In genomic region chr5:126238071-126238470, GRCm38 (mm10) we compare ENCODE assay signal across 17 mouse cellular contexts.
DNase-seq lines count a peak whose midpoint lies in the region; ATAC-seq and TF ChIP-seq lines count a peak whose summit lies in the region.
"Had no signal": no experiment of that assay in that cellular context is flagged by ENCODE, and none has a peak within 500 bp of the region (broad histone marks: within the 10 kb centered on the region; RNA-seq: fewer than 3 reads in every experiment).

No protein-coding gene starts in this region.

- no peaks in the 10 kb centered on the region for H3K9me3 ChIP-seq in forebrain, embryonic 16.5 days (ENCODE audit: control insufficient read depth, low read length)
- no peaks in the 10 kb centered on the region for H3K9me3 ChIP-seq in forebrain, embryonic 10.5 days
- H3K9me3 ChIP-seq: embryonic facial prominence, embryonic 12.5 days; forebrain, embryonic 15.5 days; intestine, embryonic 15.5 days; midbrain, embryonic 12.5 days had no signal

- peaks cover 6% of the 10 kb centered on the region; the same call in 1 of the 2 replicates for H3K4me1 ChIP-seq in forebrain, embryonic 16.5 days (replicated peaks; ENCODE audit: control insufficient read depth, insufficient read depth, low read length)
- H3K4me1 ChIP-seq in forebrain, embryonic 10.5 days = no peaks in the 10 kb centered on the region
- H3K4me1 ChIP-seq: embryonic facial prominence, embryonic 12.5 days; forebrain, embryonic 15.5 days; intestine, embryonic 15.5 days; midbrain, embryonic 12.5 days had no signal

- no peak for DNase-seq in forebrain, embryonic 10.5 days (ENCODE audit: extremely low spot score, low spot score)
- peak; percentile 22 for DNase-seq in brain, embryonic 18.5 days (ENCODE audit: low read depth, low spot score)
- DNase-seq in layer of hippocampus, adult 2 months (ENCODE audit: low spot score in 2 of 2) = peak; percentile 75 to 81
- peak; percentile 18 for DNase-seq in left cerebral cortex, postnatal 4 days
- DNase-seq in spleen, adult 18-20 months = no peak
- no peak for DNase-seq in spleen, postnatal 14 days (ENCODE audit: low spot score in 2 of 2)
- DNase-seq: heart, adult 18-20 months; heart, postnatal 4 days; kidney, postnatal 25 days; liver; thymus, adult 2 months had no signal

- no peak overlapping the region for H3K4me2 ChIP-seq in forebrain, embryonic 16.5 days (ENCODE audit: low read length)
- H3K4me2 ChIP-seq: embryonic facial prominence, embryonic 12.5 days; forebrain, embryonic 15.5 days; intestine, embryonic 15.5 days; midbrain, embryonic 12.5 days had no signal

- no peaks in the 10 kb centered on the region for H3K27me3 ChIP-seq in forebrain, embryonic 16.5 days (replicated peaks; ENCODE audit: control insufficient read depth, insufficient read depth, low read length)
- no peaks in the 10 kb centered on the region for H3K27me3 ChIP-seq in forebrain, embryonic 10.5 days (ENCODE audit: poor library complexity, severe bottlenecking)
- H3K27me3 ChIP-seq: embryonic facial prominence, embryonic 12.5 days; forebrain, embryonic 15.5 days; intestine, embryonic 15.5 days; midbrain, embryonic 12.5 days had no signal

- H3K4me3 ChIP-seq in forebrain, embryonic 16.5 days (replicated peaks; ENCODE audit: low read length) = no peak overlapping the region
- no peak overlapping the region for H3K4me3 ChIP-seq in forebrain, embryonic 10.5 days
- no peak overlapping the region for H3K4me3 ChIP-seq in layer of hippocampus, adult 2 months
- H3K4me3 ChIP-seq: embryonic facial prominence, embryonic 12.5 days; forebrain, embryonic 15.5 days; intestine, embryonic 15.5 days; midbrain, embryonic 12.5 days had no signal

- H3K27ac ChIP-seq in forebrain, embryonic 16.5 days (ENCODE audit: low read length) = no peak overlapping the region
- no peak overlapping the region for H3K27ac ChIP-seq in forebrain, embryonic 10.5 days
- H3K27ac ChIP-seq in layer of hippocampus, adult 2 months = peak overlapping the region; percentile 86
- H3K27ac ChIP-seq: embryonic facial prominence, embryonic 12.5 days; forebrain, embryonic 15.5 days; intestine, embryonic 15.5 days; midbrain, embryonic 12.5 days had no signal

- no peak overlapping the region for H3K9ac ChIP-seq in forebrain, embryonic 16.5 days (replicated peaks; ENCODE audit: low read depth, low read length)
- H3K9ac ChIP-seq: embryonic facial prominence, embryonic 12.5 days; forebrain, embryonic 15.5 days; intestine, embryonic 15.5 days; midbrain, embryonic 12.5 days had no signal

- 0 out of 2 replicates have a peak, but pooled peaks have one; percentile 40 for ATAC-seq in forebrain, embryonic 16.5 days
- ATAC-seq: forebrain, embryonic 15.5 days; intestine, embryonic 15.5 days; lung, postnatal 0 days had no signal

- intact Hi-C loops in left cerebral cortex, postnatal 4 days (cut with DNase I) = no loop called here

- 41% methylated on average over 3 of the region's 3 CpGs for WGBS in forebrain, embryonic 16.5 days
- WGBS in forebrain, embryonic 10.5 days = 75% methylated on average over 3 of the region's 3 CpGs

- no peak for TF ChIP-seq CTCF in layer of hippocampus, adult 2 months (conservative IDR thresholded peaks at IDR 0.05)

- no peaks in the 10 kb centered on the region for H3K36me3 ChIP-seq in forebrain, embryonic 16.5 days (ENCODE audit: control insufficient read depth, insufficient read depth)
- no peaks in the 10 kb centered on the region for H3K36me3 ChIP-seq in forebrain, embryonic 10.5 days (replicated peaks)
- H3K36me3 ChIP-seq: embryonic facial prominence, embryonic 12.5 days; forebrain, embryonic 15.5 days; intestine, embryonic 15.5 days; midbrain, embryonic 12.5 days had no signal

Comparison
In these comparisons a context has a peak if more than half of its experiments do, and no peak if none do; other contexts are left out.
1. DNase-seq: peak in brain, embryonic 18.5 days (single experiment), layer of hippocampus, adult 2 months (2 of 2) and left cerebral cortex, postnatal 4 days (single experiment); none in forebrain, embryonic 10.5 days (single experiment), spleen, adult 18-20 months (0 of 2) and spleen, postnatal 14 days (0 of 2).